Mouse (Mus musculus) left cerebral cortex, adult 9 months (tissue): ENCODE data around the gene Dock1.

Experiments used
- DNase-seq, 2 experiments: peaks; one replicate each; pipeline ENCODE4 v3.0.0; 2022; ENCODE audit warnings: low spot score in 2 of 2

The Dock1 gene

DNA sequence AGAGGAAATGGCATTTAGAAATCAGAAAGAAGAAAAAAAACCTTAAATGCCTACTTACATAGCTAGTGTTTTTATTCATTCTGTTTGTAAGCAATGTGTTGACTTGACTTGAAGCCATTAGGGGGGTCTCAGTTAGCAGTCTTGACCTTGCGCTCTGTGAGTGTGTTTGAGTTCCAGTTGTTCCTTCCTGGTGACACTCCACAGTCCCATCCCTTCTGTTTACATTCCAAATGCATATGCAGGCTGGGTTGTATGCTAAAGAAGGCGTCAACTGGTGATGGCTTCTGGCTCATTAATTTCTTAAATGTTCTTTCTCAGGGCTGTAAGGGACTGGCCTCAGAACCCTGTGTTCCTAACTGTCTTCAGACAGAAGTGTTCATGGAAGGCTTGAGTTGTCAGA lies 291.2 kb downstream of the Dock1 start:
- no peak for DNase-seq

DNA sequence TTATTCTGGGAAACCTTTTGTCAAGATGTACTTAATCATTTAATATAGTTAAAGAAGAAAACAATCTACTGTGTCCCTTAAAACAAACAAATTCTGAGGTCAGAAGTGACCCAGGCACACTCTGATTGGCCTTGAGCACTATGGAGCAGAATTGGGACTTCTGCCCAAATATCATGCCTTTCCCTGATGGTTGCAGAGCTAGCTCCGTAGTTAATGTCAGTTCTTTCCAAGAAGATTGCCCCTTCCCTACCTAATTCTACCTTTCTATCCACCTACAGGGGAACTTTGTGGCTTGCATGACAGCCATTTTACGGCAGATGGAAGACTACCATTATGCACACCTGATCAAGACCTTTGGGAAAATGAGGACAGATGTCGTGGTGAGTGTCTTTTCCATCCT lies 319.8 kb downstream of the Dock1 start:
- no peak for DNase-seq

DNA sequence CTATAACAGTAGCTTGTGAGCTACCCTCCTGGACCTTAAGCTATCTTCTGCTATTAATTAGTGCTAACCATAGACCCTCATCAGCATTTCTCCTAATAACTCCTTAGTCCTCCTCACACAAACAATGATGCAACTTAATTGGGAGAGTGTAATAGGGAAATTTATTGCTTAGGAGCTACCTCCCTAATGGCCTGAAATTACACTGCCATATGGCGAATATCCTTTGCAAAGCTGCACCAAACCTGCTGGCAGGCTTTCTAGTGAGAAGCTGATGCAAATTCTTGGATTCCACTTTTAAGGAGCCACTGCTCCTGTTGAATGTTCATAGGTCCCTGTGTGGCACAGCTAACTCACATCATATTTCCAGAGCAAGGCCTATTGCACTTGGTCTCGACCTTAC lies 320.5 kb downstream of the Dock1 start:
- no peak for DNase-seq

DNA sequence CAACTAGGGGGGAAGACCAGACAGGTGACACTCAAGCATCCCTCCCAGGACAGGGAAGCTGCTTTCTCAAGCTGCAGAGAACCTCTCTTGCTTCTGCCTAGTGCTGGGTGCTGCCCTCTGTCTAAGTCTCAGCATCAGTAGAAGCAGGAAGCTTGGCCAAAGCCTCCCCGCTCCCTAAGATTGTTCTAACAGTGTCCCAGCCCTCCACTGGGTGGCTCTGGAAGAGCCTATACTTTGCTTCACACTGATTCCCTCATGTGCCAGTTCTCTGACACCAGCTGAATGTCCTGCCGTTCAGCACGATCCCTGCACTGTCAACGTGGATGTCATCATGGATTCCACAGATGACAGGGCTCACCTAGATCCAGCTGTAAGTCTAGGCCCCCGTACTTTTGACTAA lies 324.5 kb downstream of the Dock1 start:
- DNase-seq: no peak

DNA sequence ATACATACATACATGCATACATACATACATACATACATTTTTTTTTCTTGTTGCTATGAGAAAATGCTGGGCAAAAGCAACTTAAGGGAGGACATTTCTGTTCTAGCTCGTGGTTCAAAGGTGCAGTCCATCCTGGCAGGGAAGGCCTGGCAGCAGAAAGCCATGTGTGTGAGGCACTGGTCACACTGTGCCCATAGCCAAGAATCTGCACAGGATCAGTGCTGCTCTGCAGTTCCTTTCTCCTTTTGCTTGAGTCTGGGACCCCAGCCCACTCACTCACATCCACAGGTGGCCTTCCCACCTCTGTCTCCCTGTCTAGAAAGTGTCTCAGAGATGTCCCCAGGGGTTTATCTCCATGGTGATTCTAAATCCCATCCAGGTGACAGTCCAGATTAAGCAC lies 331.8 kb downstream of the Dock1 start:
- no peak for DNase-seq

DNA sequence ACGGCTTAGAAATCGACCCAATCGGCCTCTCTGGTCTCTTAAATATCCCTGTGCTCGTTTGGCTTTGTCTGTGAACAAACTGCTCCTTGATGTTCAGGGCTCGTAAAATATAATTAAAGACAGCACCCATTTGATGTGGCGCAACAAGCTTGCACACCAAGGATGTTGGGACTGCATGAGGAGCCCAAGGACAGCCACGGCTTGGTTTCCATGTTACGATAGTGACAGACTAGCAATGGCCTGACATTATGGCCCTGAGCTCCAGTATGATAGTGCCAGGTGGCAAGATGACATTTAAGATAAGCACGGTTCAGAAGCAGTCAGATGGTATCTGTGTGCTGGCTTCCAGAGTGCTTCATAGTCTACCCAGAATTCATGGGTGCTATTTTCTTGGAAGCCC lies 332.4 kb downstream of the Dock1 start:
- DNase-seq: no peak

DNA sequence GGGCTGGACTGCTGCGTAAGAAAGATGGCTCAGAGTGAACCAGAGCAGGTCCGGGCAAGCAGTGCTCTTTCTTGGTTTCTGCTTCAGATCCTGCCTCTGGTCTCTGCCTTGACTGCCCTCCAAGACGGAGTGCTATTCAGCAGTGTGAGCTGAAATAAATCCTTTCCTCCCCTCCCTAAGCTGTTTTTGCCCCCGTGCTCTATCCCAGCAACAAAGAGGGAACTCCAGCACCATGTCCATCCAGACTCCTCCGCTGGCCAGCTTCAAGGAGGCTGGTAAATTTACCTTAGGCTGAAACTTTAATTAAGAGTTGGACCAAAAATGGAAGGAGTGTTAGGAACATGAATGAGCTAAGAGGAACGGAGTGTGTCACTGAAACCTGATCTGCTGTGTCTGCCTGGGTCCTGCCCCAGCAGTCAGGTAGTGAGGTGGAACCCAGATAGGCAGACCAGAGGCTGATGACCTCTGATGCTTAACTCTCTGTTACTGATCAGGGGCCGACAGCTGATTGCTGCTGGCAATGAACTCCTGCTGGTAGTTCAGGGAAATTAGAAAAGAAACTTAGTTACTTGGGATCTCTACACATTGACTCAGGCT lies 335.6 kb downstream of the Dock1 start:
- DNase-seq: no peak

DNA sequence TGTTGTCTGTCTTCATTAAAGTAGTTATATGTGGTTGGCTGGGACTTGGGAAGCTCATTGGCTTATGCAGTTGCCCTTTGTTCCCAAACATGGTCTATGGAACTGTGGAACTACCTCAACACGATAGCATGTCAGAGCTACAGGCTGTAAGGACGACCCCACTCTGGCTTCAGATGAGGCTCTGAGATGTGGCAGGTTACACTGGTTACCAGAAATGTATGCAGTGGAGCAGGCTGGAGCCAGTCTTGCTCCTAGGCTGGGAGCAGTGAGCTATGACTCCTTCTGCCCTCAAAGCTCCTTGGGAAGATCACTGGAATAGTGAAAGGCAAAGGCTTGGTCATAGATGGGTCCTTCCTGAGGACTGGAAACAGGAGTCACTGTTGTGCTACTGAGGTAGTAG lies 337.6 kb downstream of the Dock1 start:
- DNase-seq: no peak

DNA sequence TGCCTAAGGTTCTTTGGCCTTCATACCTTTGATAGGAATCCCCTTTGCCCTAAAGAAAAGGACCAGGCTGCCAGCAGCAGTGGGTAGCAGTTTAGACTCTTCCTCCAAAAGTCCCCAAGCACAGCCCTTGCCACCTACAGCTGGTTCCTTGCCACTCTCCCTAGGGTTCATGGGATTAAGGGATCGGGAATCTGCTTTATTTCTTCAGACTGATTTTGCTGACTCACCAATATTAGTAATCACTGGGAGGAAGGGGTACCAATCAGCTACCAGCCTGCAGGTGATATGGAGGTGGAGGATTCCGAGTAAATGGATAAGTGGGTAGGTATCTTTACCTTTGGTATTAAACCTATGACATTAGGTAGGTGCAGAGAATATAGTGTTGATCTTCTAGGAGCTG lies 340.5 kb downstream of the Dock1 start:
- no peak for DNase-seq

DNA sequence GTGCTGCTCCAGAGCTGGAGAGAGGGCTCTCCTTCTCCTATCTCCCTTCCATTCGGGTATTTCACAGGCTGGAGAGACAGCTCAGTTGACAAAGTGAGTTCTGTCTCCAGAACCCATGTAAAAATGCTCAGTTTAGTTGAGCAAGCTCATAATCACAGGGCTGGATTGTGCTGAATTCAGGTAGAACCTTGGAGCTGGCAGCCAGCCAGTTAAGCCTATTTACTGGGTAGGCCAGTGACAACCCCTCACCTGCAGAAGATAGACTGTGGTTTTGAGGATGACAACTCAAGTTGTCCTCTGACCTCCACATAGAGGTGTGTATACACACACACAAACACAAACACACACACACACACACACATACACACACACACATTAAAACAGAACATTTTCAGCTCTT lies 347.1 kb downstream of the Dock1 start:
- no peak for DNase-seq

DNA sequence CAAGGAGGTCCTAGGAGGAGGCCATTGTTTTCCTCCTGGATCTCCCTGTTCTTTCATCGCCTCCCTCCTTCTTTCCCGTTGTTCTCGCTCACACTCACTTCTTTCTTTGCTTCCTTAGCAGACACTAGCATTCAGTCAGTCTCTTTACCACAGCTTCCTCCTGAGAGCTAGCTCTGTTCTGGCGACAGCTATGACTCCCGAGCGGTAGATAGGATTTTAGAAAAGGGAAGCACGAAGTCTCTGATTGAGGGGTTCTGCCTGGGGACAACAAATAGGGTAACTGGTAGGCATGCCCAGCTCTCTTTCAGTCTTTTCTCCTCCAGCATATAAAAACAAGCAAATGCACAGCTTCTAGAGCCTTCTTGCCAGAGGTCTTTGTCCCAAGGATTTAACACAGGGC lies 350.3 kb downstream of the Dock1 start:
- DNase-seq: no peak

DNA sequence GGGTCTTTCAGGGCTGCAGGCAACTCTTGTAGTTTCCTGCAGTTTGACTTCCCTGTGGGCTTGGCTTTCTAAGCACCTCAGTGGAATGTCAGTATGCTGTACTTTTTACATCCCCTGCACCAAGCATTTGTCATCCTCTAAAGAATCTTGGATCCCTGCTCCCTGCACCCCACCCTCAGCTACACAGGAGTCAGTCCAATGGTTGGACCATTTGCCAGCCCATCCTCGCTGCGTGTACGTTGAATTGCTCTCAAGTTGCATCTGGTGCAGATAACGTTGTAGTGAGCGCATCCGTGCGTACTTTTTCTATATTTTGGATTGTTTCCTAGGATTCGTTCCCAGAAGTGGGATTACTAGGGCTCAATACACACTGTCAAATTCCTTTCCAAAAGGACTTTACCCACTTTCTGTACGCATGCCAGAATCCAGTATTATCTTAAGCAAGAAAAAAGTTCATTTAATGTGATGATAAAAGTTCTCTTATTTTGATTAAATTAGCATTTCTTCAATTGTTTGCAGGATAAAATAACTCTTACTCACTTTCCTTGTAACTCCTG lies 351.2 kb downstream of the Dock1 start:
- no peak for DNase-seq

DNA sequence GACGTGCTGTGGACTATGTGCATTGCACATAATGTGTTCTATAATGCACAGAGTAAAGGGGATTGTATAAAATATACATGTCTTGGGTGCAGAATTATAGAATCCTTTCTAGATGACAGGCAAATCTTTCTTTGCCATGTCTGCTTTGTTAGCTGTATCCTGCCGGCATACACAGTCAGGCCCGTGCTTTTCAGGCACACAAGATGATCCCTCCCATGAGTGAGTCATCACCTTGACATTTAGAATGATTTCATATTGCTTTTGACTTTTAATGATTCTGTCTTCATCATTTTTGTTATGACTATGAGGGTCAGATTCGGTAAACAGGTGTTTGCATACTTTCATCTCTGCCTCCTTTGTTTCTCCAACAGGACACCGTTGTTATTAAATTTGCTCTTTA lies 354.1 kb downstream of the Dock1 start:
- DNase-seq: no peak

DNA sequence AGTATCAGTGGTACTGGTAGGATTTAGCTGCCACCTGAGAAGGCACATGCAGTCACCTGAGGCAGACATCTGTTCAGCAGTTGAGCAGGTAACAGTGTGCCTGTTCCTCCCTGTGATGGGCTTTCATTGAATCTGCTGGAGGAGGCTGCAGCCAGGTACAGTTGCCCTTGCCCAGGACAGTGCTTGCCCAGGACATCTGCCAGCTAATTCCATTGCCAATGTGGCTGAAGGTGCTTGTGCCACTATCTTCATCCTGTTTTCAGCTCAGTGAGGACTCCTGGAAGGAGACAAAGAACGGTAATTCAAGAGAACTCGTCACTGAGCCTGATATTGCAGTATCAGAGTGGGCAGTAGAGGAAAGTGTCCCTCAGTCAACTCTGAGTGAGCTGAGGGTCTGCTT lies 358.3 kb downstream of the Dock1 start:
- no peak for DNase-seq

DNA sequence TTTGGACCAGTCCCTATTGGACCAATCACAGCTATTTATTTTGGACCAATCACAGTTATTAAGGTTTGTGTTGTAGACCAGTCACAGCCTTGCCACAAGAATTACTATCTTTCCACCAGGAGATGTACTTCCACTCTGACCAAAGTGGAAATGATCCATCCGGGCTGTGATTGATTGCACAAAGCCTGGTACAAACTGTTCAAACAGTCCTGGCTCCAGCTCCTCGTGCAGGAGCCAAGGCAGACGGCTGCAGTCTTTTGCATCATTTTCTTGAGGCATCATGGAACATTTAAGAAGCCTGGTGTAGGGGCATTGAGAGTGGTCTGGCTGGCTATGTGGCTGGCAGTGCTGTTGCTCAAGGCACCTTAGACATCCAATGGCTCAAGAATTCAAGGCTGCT lies 358.7 kb downstream of the Dock1 start:
- DNase-seq: no peak

DNA sequence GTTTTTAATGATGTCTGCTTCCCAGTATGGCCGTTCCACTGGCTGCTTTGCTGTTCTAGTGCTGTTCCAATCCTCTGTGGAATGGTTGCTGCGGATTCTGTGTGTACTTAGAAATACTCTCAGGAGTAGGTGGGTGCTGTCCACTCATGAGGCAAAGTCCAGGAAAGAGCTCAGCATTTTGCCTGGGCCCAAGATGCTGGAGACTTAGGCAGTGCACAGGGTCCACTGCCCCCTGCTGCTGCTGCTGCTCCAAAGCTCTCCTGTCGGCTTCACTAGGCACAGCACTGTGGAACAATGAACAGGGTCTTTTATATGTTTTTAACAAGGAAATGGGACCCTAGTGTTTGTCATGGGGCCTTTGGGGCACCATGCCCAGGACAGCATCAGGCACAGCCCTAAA lies 361.0 kb downstream of the Dock1 start:
- DNase-seq: no peak

DNA sequence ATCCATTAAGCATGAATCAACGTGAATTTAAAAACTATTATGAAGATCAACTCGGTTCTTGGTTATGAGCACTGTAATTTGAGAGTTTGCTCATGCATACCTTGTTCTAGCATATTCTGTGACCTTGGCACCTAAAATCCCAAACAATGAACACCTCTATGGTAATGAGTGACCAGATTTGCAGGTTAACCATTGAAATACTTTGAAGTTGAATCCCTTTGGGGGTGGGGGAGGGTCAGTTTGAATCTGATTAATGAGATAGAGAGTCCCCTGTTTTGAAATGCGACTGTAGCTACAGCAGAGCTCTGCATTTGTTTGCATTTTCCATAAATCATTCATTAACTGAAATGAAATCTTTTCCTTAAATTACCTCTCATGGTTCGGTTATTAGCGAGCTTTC lies 364.4 kb downstream of the Dock1 start:
- no peak for DNase-seq

DNA sequence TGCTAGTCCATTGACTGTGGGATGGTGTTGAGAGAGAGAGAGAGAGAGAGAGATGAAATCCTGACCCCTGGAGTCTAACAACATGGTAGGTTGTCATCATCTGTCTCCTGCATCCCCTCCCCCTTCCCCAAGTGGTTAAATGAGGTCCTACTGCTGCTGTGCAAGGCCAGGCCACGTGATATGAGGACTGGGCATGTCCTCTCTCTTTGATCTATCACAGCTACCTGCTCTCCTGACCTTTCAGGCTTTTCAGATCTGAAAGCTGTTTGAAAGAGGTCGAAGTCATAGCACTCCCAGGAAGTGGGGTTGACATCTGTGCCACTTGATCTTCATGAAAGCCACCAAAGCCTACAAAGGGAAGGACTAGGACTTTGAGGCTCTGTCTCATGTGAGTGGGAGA lies 365.2 kb downstream of the Dock1 start:
- DNase-seq: no peak

DNA sequence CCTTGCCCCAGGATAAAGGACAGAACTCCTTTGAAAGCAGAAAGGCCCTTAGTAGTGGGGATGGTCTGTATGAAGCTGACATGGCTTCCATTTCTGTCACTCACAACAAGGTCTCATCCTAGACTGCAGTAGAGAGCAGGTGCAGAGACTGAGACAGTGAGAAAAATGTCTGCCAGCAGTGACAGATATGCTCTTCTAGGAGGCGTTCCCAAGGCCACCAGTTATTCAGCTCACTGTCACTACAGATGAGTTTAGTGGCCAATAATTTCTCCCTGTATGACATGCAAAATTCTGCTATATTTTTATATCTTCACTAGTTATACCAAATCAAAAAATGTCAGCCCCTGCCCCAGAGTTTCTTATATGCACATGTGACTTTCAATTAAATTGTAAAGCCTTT lies 368.5 kb downstream of the Dock1 start:
- DNase-seq: no peak

DNA sequence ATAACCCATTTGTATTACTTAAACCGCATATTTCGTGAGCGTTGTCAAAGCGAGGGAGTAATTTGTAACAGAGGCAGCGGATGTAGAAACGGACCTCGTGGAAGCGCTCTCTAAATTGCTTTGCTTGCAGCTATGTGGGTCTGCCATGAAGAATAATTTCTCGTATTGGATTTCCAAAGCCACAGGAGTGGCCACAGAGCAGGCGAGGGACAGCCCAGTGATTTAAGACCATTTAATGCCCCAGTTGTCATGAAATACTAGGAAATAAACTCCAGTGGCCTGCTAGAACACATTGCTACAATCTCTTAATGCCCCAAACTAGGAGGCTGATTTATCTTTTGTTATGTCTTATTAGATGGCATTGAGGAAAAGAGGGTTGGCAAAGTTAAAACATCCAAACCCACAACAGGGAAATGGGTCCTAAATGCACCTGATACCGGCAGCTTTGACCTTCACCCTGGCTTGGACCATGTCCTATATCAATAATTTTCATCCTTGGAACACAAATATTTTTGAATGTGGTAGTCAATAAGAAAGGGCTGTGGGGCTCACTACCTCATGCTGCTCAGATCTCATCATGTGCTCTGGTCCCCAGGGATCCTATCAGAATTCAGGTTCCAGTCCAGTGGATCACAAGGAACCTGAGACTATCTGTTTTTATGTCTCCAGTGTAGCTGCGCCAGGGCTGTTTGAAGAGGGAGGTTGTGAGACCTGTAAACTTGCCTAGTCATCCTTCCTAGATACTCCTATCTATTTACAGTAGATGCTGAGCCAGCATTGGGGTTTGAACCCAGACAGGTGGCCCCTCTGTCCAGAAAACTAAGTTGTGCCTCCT lies 373.7 kb downstream of the Dock1 start:
- DNase-seq: no peak

DNA sequence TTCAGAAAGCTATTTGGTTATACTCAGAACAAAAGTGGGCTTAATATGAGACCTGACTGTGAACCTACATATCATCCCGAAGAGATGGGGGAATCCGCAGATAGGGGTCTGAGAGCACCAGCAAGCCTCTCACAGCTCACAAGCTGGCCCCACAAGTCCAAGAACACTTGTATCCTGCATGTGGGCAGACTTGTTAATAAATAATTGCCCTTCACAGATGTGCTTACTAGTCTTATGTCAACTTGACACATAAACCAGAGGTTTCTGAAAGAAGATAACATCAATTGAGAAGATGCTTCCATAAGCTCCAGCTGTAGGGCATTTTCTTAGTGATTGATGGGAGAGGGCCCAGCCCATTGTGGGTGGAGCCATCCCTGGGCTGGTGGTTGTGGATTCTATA lies 379.0 kb downstream of the Dock1 start:
- no peak for DNase-seq

DNA sequence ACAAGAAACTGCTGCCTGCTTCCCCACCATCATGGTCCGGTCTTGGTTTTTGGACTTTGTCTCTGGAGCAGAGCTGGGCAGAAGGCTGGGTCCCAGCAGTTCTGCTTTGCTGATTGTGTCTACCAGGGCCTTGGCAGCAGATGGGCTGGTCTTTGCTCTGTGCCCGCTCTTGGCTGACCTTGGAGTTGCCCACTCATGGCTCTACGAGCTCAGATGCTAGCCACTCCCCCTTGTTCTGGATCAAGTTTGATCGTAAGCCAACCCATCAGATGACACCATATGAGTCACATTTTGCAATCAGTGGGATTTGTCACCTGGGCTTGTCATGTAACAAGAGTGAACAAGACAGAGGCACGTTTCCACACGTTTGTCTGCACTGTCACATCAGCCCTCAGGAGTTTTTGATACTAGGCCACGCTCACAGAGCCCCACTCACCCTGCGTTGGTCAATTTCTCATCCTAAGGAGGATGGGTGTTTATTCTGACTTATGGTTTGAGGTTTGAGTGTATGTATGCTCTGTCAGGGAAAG lies 382.8 kb downstream of the Dock1 start:
- DNase-seq: no peak

DNA sequence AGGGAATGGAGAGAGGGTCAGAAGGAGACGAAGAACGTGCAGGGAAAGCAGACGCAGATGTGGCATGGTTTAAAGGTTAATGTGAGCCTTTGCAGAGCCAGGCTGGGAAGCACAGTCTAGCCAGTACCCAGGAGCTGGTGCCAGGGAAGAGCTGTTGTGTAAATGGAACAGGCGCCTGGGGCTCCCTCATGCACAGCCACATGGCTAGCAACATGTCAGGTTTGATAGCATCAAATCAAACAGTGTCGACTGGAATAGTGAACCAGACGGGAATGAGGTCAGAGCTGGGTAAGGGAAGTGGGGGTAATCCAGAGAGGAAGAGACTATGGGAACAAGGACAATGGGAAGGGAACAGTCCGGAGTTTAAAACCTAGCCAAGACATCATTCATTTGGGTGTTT lies 384.2 kb downstream of the Dock1 start:
- no peak for DNase-seq
